Mouse (Mus musculus) stomach, postnatal 0 days (tissue): ENCODE measurements around the gene Arl6ip4.

Source experiments
- CTCF ChIP-seq: IDR thresholded peaks from 2 replicates; pipeline ENCODE4 v1.5.1; 2016; ENCODE audit warnings: antibody characterized with exemption, low read depth, mild to moderate bottlenecking, moderate library complexity
- EP300 ChIP-seq: optimal IDR thresholded peaks from 2 replicates; pipeline ENCODE3; 2016; ENCODE audit warnings: antibody characterized with exemption

GRCm38 (mm10) chr5:124111742-124112497, 4.0 kb upstream of the Arl6ip4 start, which contains the start of gene Ogfod2:
- peak; percentile 73 for TF ChIP-seq CTCF
- no peak for TF ChIP-seq EP300
